Mouse (Mus musculus) kidney, adult 2 months (tissue): Measurements from ENCODE around the gene Wdr66.

ENCODE experiments used
- CTCF ChIP-seq: fragments of 200-500 bp; conservative IDR thresholded peaks from 2 replicates; pipeline ENCODE4 v1.5.1; 2011; ENCODE audit warnings: low read depth, mild to moderate bottlenecking, control low read depth, low read length, moderate library complexity, mixed read lengths; ENCODE audit not compliant: insufficient read depth, insufficient read length
- POLR2A ChIP-seq: fragments of 200-500 bp; IDR thresholded peaks from one replicate; pipeline ENCODE4 v1.6.1; 2011; ENCODE audit warnings: low read depth, low read length, control low read depth

- TF ChIP-seq CTCF (no peak), POLR2A (no peak)
These were observed 118.1 kb downstream of the Wdr66 start for GRCm38 (mm10) chr5:123370049-123370448.
